Mouse (Mus musculus) thymus, adult 2 months (tissue): ENCODE results near the gene OR5BS1P. TPM values are rescaled to one million over a fixed set of nuclear protein-coding genes. Genes with fewer than 3 reads are reported as not detected.
"Not testable (repeated sequence)": the region's sequence is repeated elsewhere in the genome, so short reads cannot be mapped to it uniquely, and the experiment has no call there.

Experiments used
- DNase-seq: peaks from one replicate; pipeline ENCODE4 v3.0.0; 2021
- H3K27ac ChIP-seq: fragments of 200-500 bp; 2 replicates; pipeline ENCODE4 v1.5.1; 2012; ENCODE audit warnings: low read length, control low read depth; ENCODE audit not compliant: control insufficient read depth, insufficient read depth
- H3K27me3 ChIP-seq: fragments of 200-500 bp; 2 replicates; pipeline ENCODE4 v1.6.1; 2012; ENCODE audit warnings: mild to moderate bottlenecking, low read length, moderate library complexity, mixed read lengths; ENCODE audit not compliant: control insufficient read depth, insufficient read depth
- H3K36me3 ChIP-seq: fragments of 200-500 bp; 2 replicates; pipeline ENCODE4 v1.6.1; 2012; ENCODE audit warnings: mild to moderate bottlenecking, low read length, moderate library complexity; ENCODE audit not compliant: control insufficient read depth, insufficient read depth
- H3K4me1 ChIP-seq: fragments of 200-500 bp; replicated peaks from 2 replicates; pipeline ENCODE4 v1.6.1; 2012; ENCODE audit warnings: low read length; ENCODE audit not compliant: control insufficient read depth, insufficient read depth
- H3K4me3 ChIP-seq: fragments of 200-500 bp; 2 replicates; pipeline ENCODE4 v1.5.1; 2012; ENCODE audit warnings: mild to moderate bottlenecking, low read length, control low read depth, moderate library complexity; ENCODE audit not compliant: control insufficient read depth, insufficient read depth
- CTCF ChIP-seq: fragments of 200-500 bp; IDR thresholded peaks from 2 replicates; pipeline ENCODE4 v1.5.1; 2012; ENCODE audit warnings: mild to moderate bottlenecking, control low read depth, low read length, moderate library complexity, borderline replicate concordance; ENCODE audit not compliant: control insufficient read depth, poor library complexity, insufficient read depth; ENCODE audit errors: extremely low read depth
- POLR2A ChIP-seq: fragments of 200-500 bp; IDR thresholded peaks from 2 replicates; pipeline ENCODE4 v1.6.1; 2012; ENCODE audit warnings: mild to moderate bottlenecking, low read length, control low read depth, moderate library complexity; ENCODE audit not compliant: control insufficient read depth, poor library complexity, insufficient read depth; ENCODE audit errors: extremely low read depth
- WGBS: fragments of 180-500 bp; shearing (Covaris S2); methylation state at CpG from one replicate; pipeline ENCODE4 v1.1.7; 2018; 5-methylcytosine and 5-hydroxymethylcytosine counted together
- polyA plus RNA-seq: library from polyadenylated mRNA; depleted of rRNA; stranded (reverse); fragments of >200 nt; gene quantifications from 2 replicates; pipeline ENCODE4 v1.2.3, GENCODE M21; 2012; rRNA removed

The OR5BS1P gene
- not detected in 2 replicates for polyA plus RNA-seq

- 98% methylated on average over 4 of the region's 4 CpGs for WGBS
Observed at GRCm38 (mm10) chr15:98469596-98469995, at the start of gene OR5BS1P. OR5BS1P (plus strand) TSS chr15:98469896.

GRCm38 (mm10) chr15:98420897-98421296 is 48.8 kb upstream of the OR5BS1P start:
- TF ChIP-seq POLR2A (no peak), CTCF (no peak)
- Histone ChIP-seq H3K36me3 (no peaks in the 10 kb centered on the region), H3K27ac (no peak overlapping the region), H3K4me1 (no peaks in the 10 kb centered on the region), H3K4me3 (no peak overlapping the region), H3K27me3 (no peaks in the 10 kb centered on the region)
- WGBS, result 81% methylated on average over 4 of the region's 4 CpGs
- DNase-seq, result no peak

More at GRCm38 (mm10) chr15:98469596-98469995, at the start of gene OR5BS1P:
- Histone ChIP-seq H3K27me3 (no peaks in the 10 kb centered on the region), H3K36me3 (no peaks in the 10 kb centered on the region), H3K27ac (no peak within 1 kb of the TSS), H3K4me3 (no peak within 1 kb of the TSS), H3K4me1 (no peaks in the 10 kb centered on the region)
- DNase-seq, result no peak
- TF ChIP-seq CTCF, result no peak
- no peak for TF ChIP-seq POLR2A

GRCm38 (mm10) chr15:98424326-98424725 is 45.4 kb upstream of the OR5BS1P start:
- TF ChIP-seq POLR2A (no peak), CTCF (no peak)
- Histone ChIP-seq H3K4me1 (no peaks in the 10 kb centered on the region), H3K36me3 (no peaks in the 10 kb centered on the region), H3K27ac (no peak overlapping the region), H3K27me3 (no peaks in the 10 kb centered on the region), H3K4me3 (no peak overlapping the region)
- no peak for DNase-seq
- WGBS, result 72% methylated on average over 14 of the region's 14 CpGs

- no peak for DNase-seq
- no peak overlapping the region for H3K4me3 ChIP-seq
- no peaks in the 10 kb centered on the region for H3K36me3 ChIP-seq
- no peak for TF ChIP-seq POLR2A
- no peak for TF ChIP-seq CTCF
- 42% methylated on average over 6 of the region's 6 CpGs for WGBS
- no peak overlapping the region for H3K27ac ChIP-seq
- H3K4me1 ChIP-seq, result no peaks in the 10 kb centered on the region
- H3K27me3 ChIP-seq, result no peaks in the 10 kb centered on the region
Observed at GRCm38 (mm10) chr15:98424753-98425152, 44.9 kb upstream of the OR5BS1P start.

GRCm38 (mm10) chr15:98425188-98425587 is 44.5 kb upstream of the OR5BS1P start:
- Histone ChIP-seq H3K4me3 (no peak overlapping the region), H3K27me3 (no peaks in the 10 kb centered on the region), H3K4me1 (no peaks in the 10 kb centered on the region), H3K36me3 (no peaks in the 10 kb centered on the region), H3K27ac (no peak overlapping the region)
- WGBS, result 87% methylated on average over 7 of the region's 7 CpGs
- TF ChIP-seq POLR2A (no peak), CTCF (no peak)
- DNase-seq, result no peak

GRCm38 (mm10) chr15:98430925-98431324 is 38.8 kb upstream of the OR5BS1P start, which contains the start of gene Olfr282:
Olfr282 (plus strand) TSS chr15:98431225.
- not testable (repeated sequence) for H3K4me1 ChIP-seq, H3K36me3 ChIP-seq, H3K27me3 ChIP-seq, H3K4me3 ChIP-seq, DNase-seq, H3K27ac ChIP-seq
- WGBS, result 89% methylated on average over 5 of the region's 5 CpGs

- TF ChIP-seq CTCF (no peak), POLR2A (no peak)
- no peak overlapping the region for H3K27ac ChIP-seq
- H3K4me1 ChIP-seq, result no peaks in the 10 kb centered on the region
- no peaks in the 10 kb centered on the region for H3K36me3 ChIP-seq
- no peak overlapping the region for H3K4me3 ChIP-seq
- 82% methylated on average over 3 of the region's 3 CpGs for WGBS
- DNase-seq, result no peak
- no peaks in the 10 kb centered on the region for H3K27me3 ChIP-seq
Observed at GRCm38 (mm10) chr15:98444561-98444960, 25.1 kb upstream of the OR5BS1P start.

- DNase-seq, result no peak
- Histone ChIP-seq H3K27me3 (no peaks in the 10 kb centered on the region), H3K4me3 (no peak overlapping the region), H3K36me3 (no peaks in the 10 kb centered on the region), H3K27ac (no peak overlapping the region), H3K4me1 (no peaks in the 10 kb centered on the region)
- no peak for TF ChIP-seq CTCF
- TF ChIP-seq POLR2A, result no peak
- WGBS, result 65% methylated on average over 4 of the region's 4 CpGs
Observed at GRCm38 (mm10) chr15:98448521-98448920, 21.2 kb upstream of the OR5BS1P start.
